15 mouse cellular contexts compared by ENCODE assay signal in genomic region chr13:39957226-39957625, GRCm38 (mm10).
A peak's percentile ranks its signal among the peaks of the same experiment; 100 is the strongest.
DNase-seq lines count a peak whose midpoint lies in the region; ATAC-seq and TF ChIP-seq lines count a peak whose summit lies in the region.
"Had no signal": no experiment of that assay in that cellular context is flagged by ENCODE, and none has a peak within 500 bp of the region (broad histone marks: within the 10 kb centered on the region; RNA-seq: fewer than 3 reads in every experiment).

No protein-coding gene starts in this region.

- TF ChIP-seq CTCF in heart, postnatal 0 days (IDR thresholded peaks at IDR 0.05; ENCODE audit: low read depth), result peak; percentile 43
- peak; percentile 49 for TF ChIP-seq CTCF in lung, embryonic 14.5 days (IDR thresholded peaks at IDR 0.05; ENCODE audit: low read depth)
- TF ChIP-seq CTCF in lung, adult 2 months (IDR thresholded peaks at IDR 0.05; ENCODE audit: insufficient read depth, low read length), result no peak
- no peak; the same call in 1 of the 2 replicates for TF ChIP-seq CTCF in brain, embryonic 14.5 days (IDR thresholded peaks at IDR 0.05; ENCODE audit: borderline replicate concordance, extremely low read depth, insufficient read depth, insufficient read length)

- no peaks in the 10 kb centered on the region for H3K36me3 ChIP-seq in heart, postnatal 0 days (replicated peaks; ENCODE audit: control insufficient read depth, insufficient read depth, low read length)
- H3K36me3 ChIP-seq in lung, embryonic 14.5 days (ENCODE audit: insufficient read depth), result no peaks in the 10 kb centered on the region
- H3K36me3 ChIP-seq: embryonic facial prominence, embryonic 12.5 days; forebrain, embryonic 15.5 days; hindbrain, embryonic 15.5 days; liver, embryonic 13.5 days had no signal

- H3K27ac ChIP-seq in heart, postnatal 0 days (ENCODE audit: low read depth), result no peak overlapping the region
- H3K27ac ChIP-seq in lung, embryonic 14.5 days (ENCODE audit: low read depth), result no peak overlapping the region
- H3K27ac ChIP-seq: embryonic facial prominence, embryonic 12.5 days; forebrain, embryonic 15.5 days; hindbrain, embryonic 15.5 days; liver, embryonic 13.5 days had no signal

- H3K27me3 ChIP-seq in heart, postnatal 0 days (ENCODE audit: control insufficient read depth, insufficient read depth, low read length), result no peaks in the 10 kb centered on the region
- no peaks in the 10 kb centered on the region for H3K27me3 ChIP-seq in lung, embryonic 14.5 days (ENCODE audit: insufficient read depth, low read length)
- H3K27me3 ChIP-seq: embryonic facial prominence, embryonic 12.5 days; forebrain, embryonic 15.5 days; hindbrain, embryonic 15.5 days; liver, embryonic 13.5 days had no signal

- 59% methylated on average over 3 of the region's 3 CpGs for WGBS in heart, postnatal 0 days
- WGBS in lung, embryonic 14.5 days, result 65% methylated on average over 3 of the region's 3 CpGs
- 66% methylated on average over 3 of the region's 3 CpGs for WGBS in lung, adult 2 months

- H3K4me2 ChIP-seq in heart, postnatal 0 days (ENCODE audit: low read depth, low read length), result no peak overlapping the region
- H3K4me2 ChIP-seq in lung, embryonic 14.5 days, result no peak overlapping the region
- H3K4me2 ChIP-seq: embryonic facial prominence, embryonic 12.5 days; forebrain, embryonic 15.5 days; hindbrain, embryonic 15.5 days; liver, embryonic 13.5 days had no signal

- H3K9me3 ChIP-seq in heart, postnatal 0 days (replicated peaks; ENCODE audit: control insufficient read depth, low read length), result no peaks in the 10 kb centered on the region
- H3K9me3 ChIP-seq in lung, embryonic 14.5 days (ENCODE audit: low read depth, low read length), result no peaks in the 10 kb centered on the region
- H3K9me3 ChIP-seq: embryonic facial prominence, embryonic 12.5 days; forebrain, embryonic 15.5 days; hindbrain, embryonic 15.5 days; liver, embryonic 13.5 days had no signal

- no peak overlapping the region for H3K4me3 ChIP-seq in heart, postnatal 0 days (ENCODE audit: low read depth, low read length)
- no peak overlapping the region for H3K4me3 ChIP-seq in lung, embryonic 14.5 days (ENCODE audit: low read depth, low read length)
- H3K4me3 ChIP-seq in lung, adult 2 months (replicated peaks; ENCODE audit: extremely low read depth, low read depth, low read length), result no peak overlapping the region
- H3K4me3 ChIP-seq: embryonic facial prominence, embryonic 12.5 days; forebrain, embryonic 15.5 days; hindbrain, embryonic 15.5 days; liver, embryonic 13.5 days had no signal

- no peak overlapping the region for H3K9ac ChIP-seq in heart, postnatal 0 days (replicated peaks; ENCODE audit: low read depth, low read length)
- H3K9ac ChIP-seq in lung, embryonic 14.5 days, result no peak overlapping the region
- H3K9ac ChIP-seq: embryonic facial prominence, embryonic 12.5 days; forebrain, embryonic 15.5 days; hindbrain, embryonic 15.5 days; liver, embryonic 13.5 days had no signal

- TF ChIP-seq POLR2A in lung, adult 2 months (IDR thresholded peaks at IDR 0.05; ENCODE audit: borderline replicate concordance, extremely low read depth, low read depth, low read length), result no peak
- TF ChIP-seq POLR2A in brain, embryonic 14.5 days (IDR thresholded peaks at IDR 0.05; ENCODE audit: borderline replicate concordance, extremely low read depth, insufficient read depth, insufficient read length, poor library complexity, severe bottlenecking), result no peak

- ATAC-seq in heart, postnatal 0 days (ENCODE audit: insufficient read depth, low read depth), result no peak
- no peak for ATAC-seq in lung, embryonic 14.5 days (ENCODE audit: insufficient read depth)
- ATAC-seq: forebrain, embryonic 15.5 days had no signal

- DNase-seq in heart, postnatal 0 days (ENCODE audit: low spot score), result no peak
- DNase-seq in heart, adult 18-20 months, result no peak
- peak; percentile 31 for DNase-seq in lung, embryonic 14.5 days
- DNase-seq in lung, adult 2 months, result no peak
- DNase-seq in NIH3T3 (ENCODE audit: low read depth), result peak; percentile 20
- DNase-seq in brain, embryonic 14.5 days (ENCODE audit: low read depth), result peak; percentile 18
- DNase-seq in adrenal gland, postnatal 25 days, result no peak
- DNase-seq in adrenal gland, postnatal 4 days (ENCODE audit: low spot score in 2 of 2), result no peak
- DNase-seq: gastrocnemius, postnatal 36 days; kidney, postnatal 10 days; liver, embryonic 13.5 days; thymus, postnatal 14 days had no signal

- no peaks in the 10 kb centered on the region for H3K4me1 ChIP-seq in heart, postnatal 0 days (ENCODE audit: control insufficient read depth, insufficient read depth)
- H3K4me1 ChIP-seq in lung, embryonic 14.5 days (ENCODE audit: insufficient read depth), result no peaks in the 10 kb centered on the region
- H3K4me1 ChIP-seq in lung, adult 2 months (ENCODE audit: control insufficient read depth, insufficient read depth, low read length), result no peaks in the 10 kb centered on the region
- H3K4me1 ChIP-seq: embryonic facial prominence, embryonic 12.5 days; forebrain, embryonic 15.5 days; hindbrain, embryonic 15.5 days; liver, embryonic 13.5 days had no signal

- TF ChIP-seq EP300 in heart, postnatal 0 days (IDR thresholded peaks at IDR 0.05; ENCODE audit: low read depth), result no peak

Comparison
In these comparisons a context has a peak if more than half of its experiments do, and no peak if none do; other contexts are left out.
1. DNase-seq: peak in lung, embryonic 14.5 days (single experiment), NIH3T3 (single experiment) and brain, embryonic 14.5 days (single experiment); none in heart, postnatal 0 days (single experiment), heart, adult 18-20 months (0 of 2), lung, adult 2 months (single experiment), adrenal gland, postnatal 25 days (single experiment) and adrenal gland, postnatal 4 days (0 of 2).
2. CTCF ChIP-seq: peak in heart, postnatal 0 days (single experiment) and lung, embryonic 14.5 days (single experiment); none in lung, adult 2 months (single experiment) and brain, embryonic 14.5 days (single experiment).